Mouse (Mus musculus) liver, postnatal 0 days (tissue): ENCODE measurements around the gene Npnt.

Experiments
- CTCF ChIP-seq: sonication (generic); IDR thresholded peaks from 2 replicates; pipeline ENCODE4 v1.5.1; 2016; ENCODE audit warnings: antibody characterized with exemption, low read depth
- EP300 ChIP-seq: IDR thresholded peaks from 2 replicates; pipeline ENCODE4 v1.6.1; 2016; ENCODE audit warnings: antibody characterized with exemption, low read depth, mild to moderate bottlenecking

DNA sequence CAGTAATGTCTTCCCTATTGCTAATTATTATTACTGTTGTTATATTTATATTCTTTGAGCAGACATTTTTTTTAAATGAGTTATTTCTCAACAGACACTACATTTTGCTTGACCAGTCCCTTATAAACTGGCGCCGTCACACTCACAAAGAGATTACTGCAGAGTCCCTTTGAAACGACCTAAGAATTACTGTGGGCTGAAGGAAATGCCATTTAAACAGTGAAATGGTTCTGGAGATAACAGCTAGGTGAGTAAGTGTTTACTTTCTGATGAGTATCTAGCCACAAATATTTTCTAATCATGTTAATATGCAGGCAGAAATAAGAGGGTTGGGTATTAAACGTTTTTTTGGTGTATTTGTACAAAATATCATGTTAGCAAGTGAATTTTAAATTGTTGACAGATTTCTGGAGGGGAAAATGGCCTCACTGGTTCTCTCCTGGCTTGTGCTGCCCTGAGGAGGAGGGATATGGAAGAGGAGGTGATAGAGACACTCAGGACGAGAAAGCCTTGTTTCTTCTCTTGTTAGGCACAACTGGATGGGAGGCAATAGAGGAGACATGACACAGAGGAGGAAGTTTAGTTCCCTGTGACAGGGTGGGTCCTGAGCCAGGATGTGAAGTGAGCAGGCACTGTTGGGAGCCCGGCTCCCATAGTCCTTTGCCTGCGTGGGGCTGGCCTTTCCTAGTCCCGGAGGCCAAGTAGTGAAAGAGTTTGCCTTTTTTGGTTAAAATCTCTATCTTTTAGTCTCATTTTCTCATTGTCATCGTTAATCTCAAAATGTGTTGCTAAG, 14.8 kb upstream of the Npnt start:
- TF ChIP-seq CTCF (no peak), EP300 (no peak)
